ENCODE assay signal across 9 mouse cellular contexts in genomic region chr14:20093493-20093892, GRCm38 (mm10). TPM values are rescaled to one million over a fixed set of nuclear protein-coding genes. Genes with fewer than 3 reads are reported as not detected.
DNase-seq lines count a peak whose midpoint lies in the region; ATAC-seq and TF ChIP-seq lines count a peak whose summit lies in the region.
"Had no signal": no experiment of that assay in that cellular context is flagged by ENCODE, and none has a peak within 500 bp of the region (broad histone marks: within the 10 kb centered on the region; RNA-seq: fewer than 3 reads in every experiment).

No protein-coding gene starts in this region.

- TF ChIP-seq EP300 in heart, adult 2 months (IDR thresholded peaks at IDR 0.05; ENCODE audit: insufficient read depth, low read depth, low read length) = no peak

- intact Hi-C loops in heart, postnatal 14 days (cut with DNase I) = no loop called here
- intact Hi-C loops in heart, adult 2 months (cut with DNase I) = no loop called here
- intact Hi-C loops in left cerebral cortex, postnatal 4 days (cut with DNase I) = no loop called here

- no peaks in the 10 kb centered on the region for H3K27me3 ChIP-seq in heart, adult 2 months (ENCODE audit: control insufficient read depth, insufficient read depth, low read length)
- no peaks in the 10 kb centered on the region for H3K27me3 ChIP-seq in limb, embryonic 11.5 days (ENCODE audit: control insufficient read depth, insufficient read depth, low read length)

- no peak for TF ChIP-seq POLR2A in heart, adult 2 months (IDR thresholded peaks at IDR 0.05; ENCODE audit: insufficient read depth, low read depth, low read length)

- no peaks in the 10 kb centered on the region; the same call in 1 of the 2 replicates for H3K4me1 ChIP-seq in heart, adult 2 months (ENCODE audit: control insufficient read depth, insufficient read depth, low read length)
- H3K4me1 ChIP-seq in limb, embryonic 11.5 days (ENCODE audit: control insufficient read depth, insufficient read depth, low read length) = no peaks in the 10 kb centered on the region
- H3K4me1 ChIP-seq: forebrain, embryonic 12.5 days had no signal

- H3K4me2 ChIP-seq in limb, embryonic 11.5 days (ENCODE audit: low read depth, severe bottlenecking) = no peak overlapping the region
- H3K4me2 ChIP-seq: forebrain, embryonic 12.5 days had no signal

- H3K4me3 ChIP-seq in heart, adult 2 months = no peak overlapping the region
- no peak overlapping the region for H3K4me3 ChIP-seq in limb, embryonic 11.5 days (ENCODE audit: low read depth, low read length)
- H3K4me3 ChIP-seq: forebrain, embryonic 12.5 days had no signal

- no peak for ATAC-seq in limb, embryonic 11.5 days (ENCODE audit: insufficient number of reproducible peaks, low FRiP score, low TSS enrichment, low read depth)

- no peak overlapping the region for H3K9ac ChIP-seq in heart, adult 2 months (ENCODE audit: low read depth, low read length)
- H3K9ac ChIP-seq in limb, embryonic 11.5 days (ENCODE audit: low read length) = no peak overlapping the region
- H3K9ac ChIP-seq: forebrain, embryonic 12.5 days had no signal

- 16% methylated on average over 7 of the region's 7 CpGs for WGBS in heart, adult 2 months
- 21% methylated on average over 7 of the region's 7 CpGs for WGBS in limb, embryonic 11.5 days

- peak; percentile 34 to 64 for DNase-seq in heart, postnatal 14 days
- no peak for DNase-seq in heart, adult 2 months
- peak; percentile 30 for DNase-seq in urinary bladder, postnatal 25 days (ENCODE audit: low spot score)
- DNase-seq in urinary bladder, adult 2 months (ENCODE audit: low spot score) = no peak
- DNase-seq in limb, embryonic 11.5 days (ENCODE audit: low spot score) = peak; percentile 79
- no peak for DNase-seq in right cerebral cortex, postnatal 10 days (ENCODE audit: low spot score in 2 of 2)
- no peak for DNase-seq in right cerebral cortex, postnatal 14 days
- no peak for DNase-seq in left cerebral cortex, postnatal 4 days

- H3K9me3 ChIP-seq in limb, embryonic 11.5 days (ENCODE audit: control insufficient read depth, low read length) = no peaks in the 10 kb centered on the region
- H3K9me3 ChIP-seq: forebrain, embryonic 12.5 days had no signal

- H3K79me2 ChIP-seq in heart, adult 2 months (replicated peaks; ENCODE audit: control insufficient read depth, insufficient read depth, low read length) = no peaks in the 10 kb centered on the region

- no peak for TF ChIP-seq CTCF in heart, adult 2 months (IDR thresholded peaks at IDR 0.05)

- no peak overlapping the region for H3K27ac ChIP-seq in heart, adult 2 months
- no peak overlapping the region for H3K27ac ChIP-seq in limb, embryonic 11.5 days (replicated peaks; ENCODE audit: low read depth, low read length)
- H3K27ac ChIP-seq: forebrain, embryonic 12.5 days had no signal

- H3K36me3 ChIP-seq in heart, adult 2 months (ENCODE audit: control insufficient read depth, insufficient read depth, low read length) = no peaks in the 10 kb centered on the region
- no peaks in the 10 kb centered on the region for H3K36me3 ChIP-seq in limb, embryonic 11.5 days (ENCODE audit: control insufficient read depth, insufficient read depth, low read length)
- H3K36me3 ChIP-seq: forebrain, embryonic 12.5 days had no signal

RNA-seq across cellular contexts. Expression of gene Saysd1, which starts 44.8 kb away (rescaled TPM):
- total RNA-seq in heart, postnatal 14 days (2021) = 1 to 10 TPM; 2.3 to 2.5 TPM
- total RNA-seq in heart, adult 2 months (2021) = 1 to 10 TPM; 2.6 to 2.8 TPM
- 4.7 and 5.0 TPM in 2 replicates for polyA plus RNA-seq in heart, adult 2 months (2012; rRNA removed)
- 6.9 and 7.9 TPM in 2 replicates for polyA plus RNA-seq in urinary bladder, adult 2 months (2012; rRNA removed)
- polyA plus RNA-seq in limb, embryonic 11.5 days (2014; fragmentation: Nextera tagmentation; extraction: Ambion mirVana) = 11.4 and 15.3 TPM in 2 replicates
- total RNA-seq in left cerebral cortex, postnatal 4 days (2021) = 1 to 10 TPM; 5.2 to 6.0 TPM

Comparison
In these comparisons a context has a peak if more than half of its experiments do, and no peak if none do; other contexts are left out.
1. DNase-seq: peak in heart, postnatal 14 days (2 of 2), urinary bladder, postnatal 25 days (single experiment) and limb, embryonic 11.5 days (single experiment); none in heart, adult 2 months (0 of 2), urinary bladder, adult 2 months (single experiment), right cerebral cortex, postnatal 10 days (0 of 2), right cerebral cortex, postnatal 14 days (single experiment) and left cerebral cortex, postnatal 4 days (single experiment).